Mouse (Mus musculus): ENCODE results near the gene Npr3. TPM values are rescaled to one million over a fixed set of nuclear protein-coding genes. Genes with fewer than 3 reads are reported as not detected.
"Not testable (repeated sequence)": the region's sequence is repeated elsewhere in the genome, so short reads cannot be mapped to it uniquely, and the experiment has no call there.

The Npr3 gene
- total RNA-seq, 2 experiments from 2014 or later: 12.2 to 16.2 TPM

DNA sequence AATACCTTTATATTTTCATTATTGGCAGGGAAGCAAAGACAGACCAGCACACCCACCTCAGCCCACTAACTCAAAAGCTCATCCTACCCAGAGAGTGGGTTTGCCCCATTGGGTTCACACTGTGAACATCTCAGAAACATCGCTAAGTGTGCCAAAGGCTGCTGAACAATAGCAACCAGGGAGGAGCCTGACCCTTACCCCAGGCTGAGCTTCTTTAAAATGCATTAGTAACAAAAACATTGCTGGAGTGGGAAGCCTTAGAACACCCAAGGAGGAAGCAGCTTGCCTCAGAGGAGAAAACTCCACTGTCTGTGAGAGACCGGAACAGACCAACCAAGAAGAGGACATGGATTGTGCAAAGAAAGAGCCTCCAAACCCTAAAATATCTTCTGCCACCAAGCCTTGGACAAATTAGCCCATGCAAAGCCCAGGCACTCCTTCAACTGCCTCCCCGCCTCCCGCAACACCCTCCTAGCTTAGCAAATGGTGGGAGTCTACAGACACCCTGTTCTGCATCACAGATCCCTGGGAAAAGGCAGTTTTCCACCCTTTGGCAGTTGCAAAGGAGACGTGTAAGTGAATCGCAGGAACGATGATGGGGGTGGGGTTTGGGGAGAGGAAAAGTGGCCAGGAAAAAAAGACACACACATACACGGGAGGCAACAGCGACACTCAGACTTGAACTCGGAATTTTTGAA is 24.4 kb downstream of the Npr3 start:
- DNase-seq: no peak

DNA sequence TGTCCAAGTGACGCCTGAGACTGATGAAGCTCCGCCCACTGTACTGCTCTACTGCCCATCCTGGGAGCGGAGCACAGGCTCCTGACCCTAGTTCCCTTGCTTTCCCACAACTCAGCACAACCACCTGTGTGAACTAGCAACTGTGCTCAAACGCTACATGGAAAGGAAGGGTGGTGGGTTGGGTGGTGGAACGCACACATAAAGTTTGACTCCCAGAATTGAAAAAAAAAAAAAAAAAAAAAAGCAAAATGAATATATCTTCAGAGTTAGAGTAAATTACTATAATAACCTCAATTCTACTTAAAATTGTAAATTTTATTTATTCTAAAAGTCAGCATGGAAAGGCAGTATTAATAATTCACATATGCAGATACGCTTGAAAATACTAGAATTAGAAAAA is 25.3 kb downstream of the Npr3 start:
- no peak for DNase-seq

DNA sequence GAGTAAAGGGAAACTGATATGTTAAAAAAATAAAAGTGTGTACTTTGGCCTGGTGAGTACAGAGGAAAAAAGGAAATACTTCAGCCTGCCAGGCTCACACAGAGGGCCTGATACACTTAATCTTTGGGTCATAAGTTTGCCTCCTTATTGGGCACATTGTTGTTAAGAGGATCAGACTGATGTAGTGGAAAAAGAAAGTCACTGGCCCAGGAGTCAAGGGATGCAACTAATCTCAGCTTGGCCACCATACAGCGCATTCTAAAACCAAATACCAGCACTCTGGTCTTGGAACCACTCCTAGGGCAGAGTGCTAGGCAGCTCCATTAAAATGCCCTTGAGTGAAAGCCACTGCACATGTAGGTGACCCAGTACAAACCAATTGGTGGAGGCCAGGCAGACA is 28.8 kb downstream of the Npr3 start:
- peak; percentile 42 for DNase-seq

DNA sequence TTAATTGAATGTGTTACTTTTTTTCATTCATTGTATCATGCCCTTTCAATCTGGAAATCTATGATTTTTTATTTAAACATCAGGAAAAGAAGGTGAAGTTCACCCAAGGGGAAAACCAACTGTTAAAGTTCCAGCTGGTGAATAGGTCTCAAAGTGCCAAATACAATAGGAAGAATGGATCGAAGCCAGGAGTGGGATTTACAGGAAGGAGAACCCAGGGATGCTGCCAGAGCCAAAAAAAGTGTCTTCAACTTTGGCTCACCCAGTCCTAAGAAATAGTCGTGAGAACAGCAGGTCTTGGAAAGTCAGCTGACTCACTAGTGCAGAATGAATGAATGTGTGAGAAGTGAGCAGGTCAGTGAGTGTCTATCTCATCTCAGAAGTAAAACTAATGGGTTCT is 29.8 kb downstream of the Npr3 start:
- DNase-seq: no peak

DNA sequence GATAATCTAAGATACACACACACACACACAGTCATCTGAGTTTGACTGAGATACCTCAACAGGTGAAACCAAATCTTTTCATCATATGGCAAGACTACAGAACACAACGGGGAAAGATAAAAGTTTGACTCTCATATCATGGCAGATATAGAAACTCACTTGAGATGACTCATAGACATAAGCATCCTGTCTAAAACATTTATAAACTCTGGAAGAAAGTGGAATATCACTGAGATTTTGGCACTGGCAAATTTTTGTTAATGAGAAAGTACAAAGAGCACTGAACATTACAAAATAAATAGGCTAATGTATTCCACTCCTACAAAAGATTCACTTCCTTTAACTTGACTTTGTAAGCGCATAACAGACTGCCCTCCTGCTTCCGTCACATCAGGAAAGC is 40.2 kb downstream of the Npr3 start:
- no peak for DNase-seq

DNA sequence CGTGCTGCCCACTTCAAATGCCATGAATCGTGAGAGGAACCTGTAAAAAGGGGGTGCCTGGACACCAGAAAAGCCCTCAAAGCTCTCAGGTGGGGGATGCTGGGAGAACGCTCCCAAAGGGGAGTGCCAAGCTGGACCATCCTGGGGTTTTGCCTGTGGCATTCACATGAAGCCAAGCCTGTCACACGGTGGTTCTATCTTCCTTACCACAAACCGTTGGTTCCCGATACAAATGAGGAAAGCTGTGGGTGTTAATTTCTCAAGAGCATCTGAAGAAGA is 43.6 kb downstream of the Npr3 start:
- no peak for DNase-seq

DNA sequence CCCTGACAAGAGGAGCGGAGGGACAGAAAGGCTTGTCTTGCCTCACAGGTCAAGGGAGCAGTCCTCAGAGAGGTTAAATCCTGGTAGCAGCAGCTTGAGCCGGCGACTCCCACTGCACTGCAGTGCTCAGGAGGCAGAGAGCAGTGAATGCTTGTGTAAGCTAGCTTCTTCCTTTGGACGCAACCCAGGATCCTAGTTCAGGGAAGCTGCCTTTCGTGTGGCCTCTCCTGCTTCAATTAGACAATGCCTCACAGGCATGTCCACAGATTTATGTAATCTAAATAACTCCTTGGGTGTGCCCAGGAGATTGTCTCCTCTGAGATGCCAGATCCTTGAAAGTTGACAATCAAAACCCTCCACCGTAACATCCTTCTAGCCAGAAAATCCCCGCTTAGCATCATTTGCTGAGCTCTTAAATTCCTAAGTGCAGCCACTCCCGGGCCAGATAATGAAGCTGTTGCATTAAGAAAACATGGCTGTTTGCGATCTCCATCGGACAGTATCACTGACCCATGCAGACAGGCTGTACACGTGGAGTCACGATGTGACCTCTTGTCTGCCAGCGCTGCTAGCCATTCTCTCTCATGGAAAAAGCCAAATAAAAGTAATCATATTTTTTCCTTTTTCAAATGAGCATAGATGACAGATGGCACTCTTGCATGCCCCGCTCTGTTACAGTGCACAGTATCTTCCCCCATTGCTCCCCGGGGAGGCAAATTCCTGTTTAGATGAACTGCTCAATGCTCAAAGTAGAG is 44.1 kb downstream of the Npr3 start:
- no peak for DNase-seq

DNA sequence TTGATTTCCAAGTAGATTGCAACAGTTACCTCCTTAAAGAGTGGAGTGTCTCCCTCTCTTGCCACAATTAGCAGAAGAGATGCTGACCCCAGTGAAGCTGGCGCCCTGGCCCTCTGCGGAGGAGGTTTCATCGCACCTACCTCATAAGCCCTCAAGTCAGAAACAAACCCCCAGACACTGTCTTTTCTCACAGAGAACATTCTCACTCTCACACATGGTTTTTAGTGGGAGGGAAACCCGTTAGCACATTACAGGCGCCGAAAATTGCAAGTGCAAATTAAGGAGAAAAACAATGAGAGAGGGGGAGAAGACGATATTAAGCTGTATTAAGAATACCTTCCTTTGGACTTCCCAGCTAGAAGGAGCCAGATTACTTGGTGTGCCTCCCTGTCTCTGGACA is 44.8 kb downstream of the Npr3 start:
- DNase-seq: no peak

DNA sequence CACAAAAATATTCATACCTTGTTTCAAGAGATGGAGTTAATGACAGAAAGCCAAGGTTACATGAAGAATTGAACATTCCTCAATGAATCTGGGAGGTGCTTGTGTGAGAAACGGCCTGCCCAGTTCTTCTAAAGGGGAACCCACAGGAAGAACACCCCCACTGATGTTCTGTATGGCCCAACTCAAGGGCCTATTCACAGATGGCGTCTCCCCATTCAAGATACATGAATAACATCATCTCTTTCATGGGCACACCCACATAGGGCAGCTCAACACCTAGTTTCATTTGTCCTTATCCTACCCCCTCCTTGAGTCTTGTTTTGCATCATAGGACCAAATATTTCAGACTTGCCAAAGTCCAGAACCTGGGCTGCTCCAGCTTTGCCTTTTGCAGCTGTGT is 46.8 kb downstream of the Npr3 start:
- no peak for DNase-seq

DNA sequence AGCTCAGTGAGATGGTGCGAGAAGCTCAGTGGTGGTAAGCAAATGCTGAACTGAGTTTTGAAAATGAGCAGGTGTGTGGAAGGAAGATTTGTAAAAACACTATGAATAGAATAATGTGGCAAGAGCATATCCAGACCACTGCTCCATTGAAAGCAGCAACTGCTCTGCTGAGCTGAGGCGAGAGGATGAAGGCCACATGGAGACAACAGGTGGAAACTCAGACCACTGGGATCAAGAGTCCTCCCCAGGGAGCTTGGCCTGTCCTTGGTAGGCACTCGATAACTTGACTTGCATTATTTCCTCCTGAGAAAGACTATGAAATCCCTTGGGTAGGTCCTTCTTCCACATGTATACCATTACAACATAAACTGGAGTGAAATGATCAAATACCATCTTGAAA is 47.3 kb downstream of the Npr3 start:
- DNase-seq: no peak

DNA sequence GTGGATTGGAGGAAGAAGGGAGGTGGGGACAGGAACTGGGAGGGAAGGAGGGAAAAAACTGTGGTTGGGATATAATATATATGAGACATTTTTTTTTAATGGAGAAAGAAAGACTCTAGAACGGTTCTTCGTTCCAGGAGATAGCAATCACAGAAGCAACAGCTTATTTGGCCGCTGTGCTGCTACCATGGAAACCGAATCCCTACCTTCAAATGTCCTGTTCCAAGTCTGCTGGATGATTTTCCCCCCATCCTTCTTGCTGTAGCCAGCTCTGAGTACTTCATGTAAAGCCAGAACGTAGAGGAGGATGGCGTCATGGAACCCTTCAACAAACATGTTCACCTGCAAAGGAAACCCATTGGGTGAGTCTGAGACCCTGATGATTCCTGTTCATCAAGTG is 48.7 kb downstream of the Npr3 start:
- DNase-seq: no peak

DNA sequence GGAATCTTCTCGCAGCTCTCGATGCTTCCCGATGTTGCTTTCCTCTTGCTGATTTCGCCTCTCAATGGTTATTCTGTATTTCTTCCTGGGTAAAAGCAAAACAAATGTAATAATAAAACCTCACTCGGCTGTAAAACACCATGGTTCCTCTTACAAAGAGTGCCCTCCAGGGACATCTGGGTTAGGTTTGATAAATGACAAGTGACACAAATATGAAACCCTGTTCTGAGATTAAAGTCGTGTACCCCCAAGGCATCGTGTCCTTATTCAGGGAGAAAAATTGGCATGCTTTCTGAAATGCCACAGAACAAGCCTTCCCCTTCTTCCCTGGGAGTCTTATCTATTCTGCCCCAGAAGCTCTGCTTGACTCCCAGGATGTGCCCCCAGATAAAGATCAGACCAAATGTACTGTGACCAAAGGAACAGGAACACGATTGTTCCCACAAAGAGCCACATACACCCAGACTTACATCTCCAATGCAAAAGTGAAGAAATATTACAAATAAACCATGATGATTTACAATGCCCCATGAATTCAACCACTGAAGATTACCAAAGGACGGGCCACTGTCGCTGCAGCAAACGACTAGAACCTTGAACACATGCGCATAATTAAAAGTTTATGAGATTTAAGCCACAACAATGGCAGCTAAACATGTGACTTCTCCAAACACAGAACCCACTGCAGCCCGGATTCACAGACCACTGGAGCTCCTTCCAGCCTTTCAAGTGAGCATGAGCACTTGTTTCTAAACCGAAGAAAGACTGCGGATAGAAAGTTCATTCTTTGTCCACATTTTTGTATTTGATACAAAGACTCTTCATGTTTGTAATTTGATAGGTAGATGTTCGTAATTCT is 61.7 kb downstream of the Npr3 start:
- DNase-seq: no peak

DNA sequence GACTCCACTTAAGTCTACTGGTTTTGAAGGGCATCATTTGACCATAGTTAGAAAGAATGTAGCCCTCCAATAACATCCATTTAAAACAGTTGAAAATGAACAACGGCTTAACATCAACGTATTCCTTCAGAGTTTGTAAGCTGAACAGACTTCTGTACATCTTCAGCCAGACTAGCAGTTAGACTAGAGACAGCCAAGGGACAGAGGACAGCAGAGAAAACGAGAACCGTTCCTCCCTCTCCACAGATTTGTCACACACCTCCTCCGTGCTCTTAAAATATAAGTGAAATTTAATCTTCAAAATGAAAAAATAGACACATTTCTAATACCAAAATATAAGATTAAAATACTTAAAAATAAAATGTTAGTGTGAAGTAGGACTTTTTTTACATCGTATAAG is 63.0 kb downstream of the Npr3 start:
- DNase-seq: no peak

DNA sequence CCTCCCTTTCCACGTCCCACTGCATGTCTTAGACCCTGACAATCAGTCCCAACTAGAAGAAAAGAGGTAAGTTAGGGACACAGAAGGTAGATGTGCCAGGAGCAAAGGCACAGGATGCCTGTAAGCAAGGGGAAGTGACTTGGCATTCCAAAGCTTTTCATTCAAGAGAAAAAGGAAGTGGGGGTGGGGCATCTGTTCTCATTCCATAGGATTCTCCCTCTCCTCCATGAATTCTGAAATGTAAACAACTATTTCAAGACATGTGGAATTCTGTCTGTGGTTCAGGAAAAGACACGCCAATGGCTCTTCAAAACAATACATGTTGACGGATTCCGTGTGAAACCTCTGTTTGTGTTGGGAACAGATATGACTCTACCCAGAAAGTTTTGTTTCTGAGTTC is 65.3 kb downstream of the Npr3 start:
- DNase-seq: no peak

DNA sequence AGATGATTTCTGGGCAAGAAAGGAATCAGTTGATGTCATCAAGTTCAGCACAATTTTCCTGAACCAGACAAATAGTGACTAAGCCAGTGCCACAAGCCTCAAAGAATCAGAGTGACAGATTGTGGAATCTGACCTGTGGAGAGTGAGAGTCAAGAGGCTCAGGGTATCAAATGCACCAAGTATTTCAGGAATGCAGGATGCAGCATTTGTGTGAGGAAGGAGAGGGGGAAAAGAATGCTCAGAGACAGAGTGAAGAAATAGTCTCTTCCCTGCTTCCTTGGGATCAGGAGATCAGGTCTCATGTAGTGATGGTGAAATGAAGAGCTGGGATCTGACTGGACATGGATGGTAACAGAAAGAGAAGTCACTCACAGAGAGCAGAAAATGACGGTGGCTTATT is 71.2 kb downstream of the Npr3 start:
- no peak for DNase-seq

DNA sequence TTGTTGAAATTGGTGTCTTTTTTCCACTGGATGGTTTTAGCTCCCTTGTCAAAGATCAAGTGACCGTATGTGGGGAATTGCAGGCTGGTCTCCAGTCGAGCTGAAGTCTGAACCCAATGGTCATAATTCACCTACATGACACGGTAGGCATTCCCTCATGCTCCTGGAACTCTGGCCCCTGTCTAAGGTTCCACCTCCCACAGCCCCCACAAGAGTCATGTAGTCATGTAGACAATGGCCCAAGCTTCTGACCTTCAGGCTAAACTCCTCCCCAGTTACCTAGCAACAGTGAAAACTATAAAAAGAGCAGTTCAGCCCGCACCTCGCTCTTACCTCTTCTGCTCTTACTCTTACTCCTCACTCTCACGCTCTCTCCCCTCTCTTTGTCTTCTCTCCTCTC is 84.7 kb downstream of the Npr3 start:
- not testable (repeated sequence) for DNase-seq

DNA sequence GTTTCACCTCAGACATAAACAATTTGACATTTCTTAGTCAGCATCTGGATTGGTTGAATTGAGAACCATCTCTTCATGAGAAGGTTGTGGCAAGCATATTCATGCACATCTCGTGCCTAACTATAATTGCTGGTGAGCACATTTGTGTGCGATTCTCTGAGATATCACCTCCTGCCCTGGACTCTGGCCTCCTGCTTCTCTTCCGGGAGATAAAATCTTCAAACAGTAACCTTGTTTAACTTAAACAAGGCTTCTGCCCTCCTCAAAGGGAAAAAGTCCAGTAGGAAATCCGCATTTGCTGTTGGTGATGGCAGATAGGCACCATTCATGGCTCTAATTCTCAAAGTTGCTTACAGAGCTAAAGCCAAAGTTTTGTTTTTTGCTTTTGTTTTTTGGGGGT is 91.5 kb downstream of the Npr3 start:
- DNase-seq: no peak

DNA sequence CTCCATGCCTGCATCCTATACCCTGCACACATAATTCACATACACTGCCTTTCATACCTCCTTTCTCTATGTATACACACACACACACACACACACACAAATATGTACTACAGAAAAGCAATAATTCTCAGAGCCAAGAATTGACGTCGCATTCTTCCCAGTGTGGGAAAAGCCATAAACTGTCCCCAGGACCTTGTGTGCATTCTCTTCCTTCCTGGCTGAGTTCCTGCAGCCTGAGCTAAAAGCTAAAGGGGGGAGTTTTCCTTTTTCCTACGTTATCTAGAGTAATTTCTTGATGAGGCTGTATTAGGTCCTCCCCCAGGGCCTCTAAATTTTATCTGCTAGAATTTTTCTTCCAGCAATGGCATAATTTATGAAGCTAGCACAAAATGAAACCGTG is 103.5 kb downstream of the Npr3 start:
- no peak for DNase-seq

DNA sequence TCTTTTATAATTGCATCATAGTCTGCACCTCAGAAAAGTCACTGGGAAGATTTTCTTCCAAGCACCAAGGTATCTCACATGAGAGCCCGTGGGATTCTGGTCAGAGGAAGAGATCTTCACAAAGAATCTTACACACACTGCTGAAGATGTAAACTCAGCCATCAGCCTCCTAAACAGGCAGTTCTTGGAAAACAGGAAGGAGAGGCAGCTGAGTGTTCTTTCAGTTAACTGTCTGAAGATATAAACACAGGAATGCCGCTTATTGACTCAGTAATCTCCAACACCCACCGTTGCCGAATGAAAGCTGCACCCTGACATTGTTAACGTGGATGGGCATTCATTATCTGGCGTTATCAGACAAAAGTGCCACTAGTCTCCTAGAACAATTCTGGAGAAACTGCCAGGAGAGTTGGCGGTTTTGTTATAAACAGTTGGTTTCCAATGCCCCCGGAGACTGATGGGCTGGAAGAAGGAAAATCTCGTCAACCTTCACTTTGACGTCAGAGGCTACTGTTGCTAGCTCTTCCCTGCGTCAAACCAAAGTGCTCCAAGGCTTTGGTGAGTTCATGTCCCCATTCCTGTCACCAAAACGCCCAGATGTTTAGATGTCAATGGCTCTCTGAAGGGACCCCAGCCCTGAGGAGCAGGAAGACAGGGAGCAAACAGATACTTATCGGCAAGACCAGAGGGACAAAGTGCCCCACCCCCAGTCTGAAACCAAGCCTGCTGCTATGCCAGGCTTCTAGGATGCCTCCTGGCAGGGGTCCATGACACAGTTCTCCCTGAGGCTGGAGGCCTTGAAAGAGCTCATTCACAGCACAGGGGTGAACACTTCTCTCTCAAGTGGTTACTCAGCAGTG is 105.0 kb downstream of the Npr3 start:
- DNase-seq: peak; percentile 9

DNA sequence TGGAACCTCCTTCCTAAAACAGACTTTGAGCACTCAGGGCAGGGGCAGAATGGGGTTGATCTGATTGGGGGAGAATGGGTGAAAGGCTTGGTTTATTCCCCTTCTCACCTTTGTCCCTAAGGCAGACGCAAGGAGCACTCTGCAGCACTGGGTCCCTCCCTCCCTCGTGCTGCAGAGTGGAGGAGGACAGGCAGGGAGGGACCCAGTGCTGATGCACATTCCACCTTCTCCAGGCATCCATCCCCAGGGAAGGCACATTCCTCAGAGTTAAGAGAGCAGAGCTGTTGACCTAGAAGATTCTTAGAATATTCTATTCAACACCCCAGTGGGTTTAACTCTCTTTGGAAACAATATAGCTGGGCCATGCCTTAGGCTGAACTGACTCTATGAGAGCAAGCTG is 112.5 kb downstream of the Npr3 start:
- DNase-seq: no peak
